Mouse (Mus musculus): ENCODE measurements around the gene Cnr1. TPM values are rescaled to one million over a fixed set of nuclear protein-coding genes. Genes with fewer than 3 reads are reported as not detected.

Gene Cnr1
- total and polyA plus RNA-seq, 2 experiments from 2014 or later: 33.1 to 123 TPM

DNA sequence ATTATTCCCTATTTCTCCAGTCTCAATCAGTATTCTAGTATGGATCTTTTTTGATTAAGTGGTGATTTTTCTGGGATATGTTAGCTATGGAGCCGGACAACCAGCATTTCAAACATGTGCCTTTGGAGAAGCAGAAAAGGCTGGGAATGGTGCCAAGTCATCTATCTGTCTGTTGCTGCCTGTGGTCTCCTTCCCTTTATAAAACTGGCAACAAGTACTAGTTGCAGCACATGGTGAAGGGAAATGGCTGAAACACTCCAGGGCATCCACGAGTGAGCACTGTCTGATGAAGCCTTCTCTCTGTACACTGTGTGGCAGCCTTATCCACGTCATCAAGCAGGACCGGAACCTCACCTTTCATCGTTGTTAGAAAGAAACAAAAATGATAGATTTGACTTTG is 8.7 kb upstream of the Cnr1 start:
- Histone ChIP-seq H3K36me3 (ENCODE audit: insufficient read depth, low read length) (no peaks in the 10 kb centered on the region), H3K9ac (replicated peaks; ENCODE audit: low read length, poor library complexity, severe bottlenecking) (no peak overlapping the region), H3K27ac (ENCODE audit: low read depth, low read length) (no peak overlapping the region), H3K4me3 (ENCODE audit: low read depth, low read length) (no peak overlapping the region), H3K27me3 (ENCODE audit: insufficient read depth, low read length) (no peaks in the 10 kb centered on the region), H3K9me3 (ENCODE audit: low read length) (no peaks in the 10 kb centered on the region), H3K4me1 (ENCODE audit: insufficient read depth, low read length) (no peaks in the 10 kb centered on the region), H3K4me2 (ENCODE audit: low read depth, low read length, poor library complexity, severe bottlenecking) (no peak overlapping the region)
- DNase-seq (ENCODE audit: low spot score) (peak; percentile 58), ATAC-seq (ENCODE audit: low FRiP score) (no peak)
- no peak for TF ChIP-seq CTCF (IDR thresholded peaks at IDR 0.05)
- WGBS: 71% methylated on average over 5 of the region's 5 CpGs

DNA sequence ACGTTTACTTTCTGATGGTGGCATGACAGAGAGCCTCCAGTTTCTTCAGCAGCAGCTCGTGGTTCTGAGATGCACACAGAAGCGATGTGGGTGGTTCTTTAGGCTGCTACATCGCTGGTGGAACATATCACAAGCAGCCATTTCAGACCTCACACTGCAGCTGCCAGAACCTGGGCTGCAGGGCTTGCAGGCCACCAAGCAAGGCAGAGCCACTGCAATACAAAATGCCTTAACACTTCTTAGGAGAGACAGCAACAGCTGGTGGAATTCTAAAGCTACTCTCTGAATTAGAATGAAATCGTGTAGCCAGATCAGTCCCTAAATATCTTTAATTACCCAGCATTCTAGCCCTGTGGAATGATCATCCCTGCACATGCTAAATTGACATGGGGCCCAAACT is 3.6 kb upstream of the Cnr1 start:
- H3K9ac ChIP-seq (replicated peaks; ENCODE audit: low read length, poor library complexity, severe bottlenecking): no peak overlapping the region
- no peak for ATAC-seq (ENCODE audit: low FRiP score)
- no peaks in the 10 kb centered on the region for H3K9me3 ChIP-seq (ENCODE audit: low read length)
- no peaks in the 10 kb centered on the region for H3K36me3 ChIP-seq (ENCODE audit: insufficient read depth, low read length)
- 54% methylated on average over 5 of the region's 5 CpGs for WGBS
- no peak overlapping the region for H3K27ac ChIP-seq (ENCODE audit: low read depth, low read length)
- TF ChIP-seq CTCF (IDR thresholded peaks at IDR 0.05): no peak
- no peaks in the 10 kb centered on the region for H3K4me1 ChIP-seq (ENCODE audit: insufficient read depth, low read length)
- no peak overlapping the region for H3K4me2 ChIP-seq (ENCODE audit: low read depth, low read length, poor library complexity, severe bottlenecking)
- H3K27me3 ChIP-seq (ENCODE audit: insufficient read depth, low read length): no peaks in the 10 kb centered on the region
- no peak overlapping the region for H3K4me3 ChIP-seq (ENCODE audit: low read depth, low read length)
- no peak for DNase-seq (ENCODE audit: low spot score)

DNA sequence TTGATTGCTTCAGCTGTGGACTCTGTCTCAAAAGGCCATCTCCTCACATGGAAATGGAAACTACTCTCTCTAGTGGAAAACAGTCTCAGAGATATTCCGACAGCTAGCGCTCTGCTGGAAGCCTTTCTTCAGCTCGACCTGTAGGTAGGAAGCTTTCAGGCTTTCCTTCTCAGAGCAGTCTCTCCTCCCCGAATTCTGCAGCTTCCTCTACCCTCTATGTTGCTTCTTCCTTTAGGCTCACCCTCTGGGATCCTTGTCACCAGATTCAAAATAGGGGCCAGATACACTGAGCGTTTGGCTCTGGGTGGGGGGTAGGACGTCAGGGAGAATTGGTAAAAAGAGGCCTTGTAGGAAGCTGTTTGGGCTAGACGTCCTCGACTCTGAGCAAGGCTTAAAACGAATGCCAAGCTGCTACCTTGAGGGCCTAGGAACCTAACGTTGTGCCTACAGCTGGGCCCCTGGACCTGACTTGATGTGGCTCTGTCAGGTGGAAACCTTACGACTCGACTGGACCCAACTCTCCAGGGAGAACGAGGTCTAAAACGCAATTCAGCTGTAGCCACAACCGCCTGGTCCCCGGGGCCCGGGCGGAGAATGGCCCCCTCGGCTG is 1.1 kb upstream of the Cnr1 start:
- peak; percentile 60 for DNase-seq (ENCODE audit: low spot score)

DNA sequence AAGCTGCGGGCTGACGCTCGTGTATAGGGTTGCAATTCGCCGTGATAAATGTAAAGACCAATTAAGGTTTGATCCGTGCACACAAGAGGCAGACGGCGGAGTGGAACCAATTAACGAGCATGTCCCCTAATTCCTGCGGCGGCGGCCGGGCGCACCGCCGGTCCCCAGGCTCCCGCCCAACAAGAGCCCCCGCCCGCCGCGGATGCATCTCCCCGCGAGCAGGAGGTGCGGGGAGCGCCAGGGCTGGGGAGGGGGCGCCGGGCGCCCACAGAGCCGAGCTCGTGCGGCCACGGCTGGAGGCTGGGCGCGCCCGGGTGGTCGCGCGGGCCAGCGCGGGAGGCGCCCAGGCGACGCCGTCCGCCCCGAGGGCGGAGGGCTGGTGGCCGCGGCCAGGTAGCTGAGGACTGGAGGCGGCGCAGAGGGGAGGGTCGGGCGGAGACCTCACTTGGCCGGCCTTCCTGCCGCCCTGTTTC is 596 bp upstream of the Cnr1 start:
- Histone ChIP-seq H3K9ac (replicated peaks; ENCODE audit: low read length, poor library complexity, severe bottlenecking) (peak overlapping the region; percentile 75), H3K4me3 (ENCODE audit: low read depth, low read length) (peak overlapping the region; percentile 70), H3K36me3 (ENCODE audit: insufficient read depth, low read length) (no peaks in the 10 kb centered on the region), H3K4me1 (ENCODE audit: insufficient read depth, low read length) (no peaks in the 10 kb centered on the region), H3K9me3 (ENCODE audit: low read length) (no peaks in the 10 kb centered on the region), H3K4me2 (ENCODE audit: low read depth, low read length, poor library complexity, severe bottlenecking) (peak overlapping the region; percentile 76), H3K27ac (ENCODE audit: low read depth, low read length) (peak overlapping the region; percentile 90), H3K27me3 (ENCODE audit: insufficient read depth, low read length) (no peaks in the 10 kb centered on the region)
- ATAC-seq (ENCODE audit: low FRiP score): peak; percentile 75
- DNase-seq (ENCODE audit: low spot score): peak; percentile 44
- WGBS: under 1% methylated on average over 50 of the region's 55 CpGs
- no peak for TF ChIP-seq CTCF (IDR thresholded peaks at IDR 0.05)

More for the DNA sequence above, 1.1 kb upstream of the Cnr1 start:
- Histone ChIP-seq H3K4me1 (ENCODE audit: insufficient read depth, low read length) (no peaks in the 10 kb centered on the region), H3K27me3 (ENCODE audit: insufficient read depth, low read length) (no peaks in the 10 kb centered on the region), H3K36me3 (ENCODE audit: insufficient read depth, low read length) (no peaks in the 10 kb centered on the region), H3K4me3 (ENCODE audit: low read depth, low read length) (peak overlapping the region; percentile 70), H3K9ac (replicated peaks; ENCODE audit: low read length, poor library complexity, severe bottlenecking) (peak overlapping the region; percentile 75), H3K27ac (ENCODE audit: low read depth, low read length) (peak overlapping the region; percentile 90), H3K4me2 (ENCODE audit: low read depth, low read length, poor library complexity, severe bottlenecking) (peak overlapping the region; percentile 76), H3K9me3 (ENCODE audit: low read length) (no peaks in the 10 kb centered on the region)
- WGBS: 4% methylated on average over 19 of the region's 19 CpGs
- ATAC-seq (ENCODE audit: low FRiP score): peak; percentile 22; the same call in 1 of the 2 replicates
- TF ChIP-seq CTCF (IDR thresholded peaks at IDR 0.05): peak; percentile 34; the same call in 1 of the 2 replicates

DNA sequence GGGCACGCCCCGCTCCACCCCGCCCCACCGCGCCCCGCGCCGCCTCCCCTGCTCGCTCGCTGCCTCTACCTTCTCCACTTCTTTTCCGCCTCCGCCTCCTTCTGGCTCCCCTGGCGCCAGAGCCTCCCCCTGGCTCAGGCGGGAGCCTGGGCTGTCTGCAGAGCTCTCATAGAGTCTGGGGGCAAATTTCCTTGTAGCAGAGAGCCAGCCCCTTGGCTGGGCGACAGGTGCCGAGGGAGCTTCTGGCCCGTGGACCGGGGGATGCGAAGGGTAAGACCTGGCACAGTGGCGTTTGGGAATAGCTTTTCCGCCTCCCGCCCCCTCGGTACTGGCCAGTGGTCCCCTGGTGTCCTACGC is 474 bp downstream of the Cnr1 start:
- WGBS: under 1% methylated on average over 14 of the region's 24 CpGs
- DNase-seq (ENCODE audit: low spot score) (peak; percentile 53), ATAC-seq (ENCODE audit: low FRiP score) (peak; percentile 67)
- Histone ChIP-seq H3K4me2 (ENCODE audit: low read depth, low read length, poor library complexity, severe bottlenecking) (peak overlapping the region; percentile 76), H3K9ac (replicated peaks; ENCODE audit: low read length, poor library complexity, severe bottlenecking) (peak overlapping the region; percentile 75), H3K9me3 (ENCODE audit: low read length) (no peaks in the 10 kb centered on the region), H3K27me3 (ENCODE audit: insufficient read depth, low read length) (no peaks in the 10 kb centered on the region), H3K4me3 (ENCODE audit: low read depth, low read length) (peak overlapping the region; percentile 70), H3K4me1 (ENCODE audit: insufficient read depth, low read length) (no peaks in the 10 kb centered on the region), H3K36me3 (ENCODE audit: insufficient read depth, low read length) (no peaks in the 10 kb centered on the region), H3K27ac (ENCODE audit: low read depth, low read length) (peak overlapping the region; percentile 90)
- no peak; the same call in 1 of the 2 replicates for TF ChIP-seq CTCF (IDR thresholded peaks at IDR 0.05)

DNA sequence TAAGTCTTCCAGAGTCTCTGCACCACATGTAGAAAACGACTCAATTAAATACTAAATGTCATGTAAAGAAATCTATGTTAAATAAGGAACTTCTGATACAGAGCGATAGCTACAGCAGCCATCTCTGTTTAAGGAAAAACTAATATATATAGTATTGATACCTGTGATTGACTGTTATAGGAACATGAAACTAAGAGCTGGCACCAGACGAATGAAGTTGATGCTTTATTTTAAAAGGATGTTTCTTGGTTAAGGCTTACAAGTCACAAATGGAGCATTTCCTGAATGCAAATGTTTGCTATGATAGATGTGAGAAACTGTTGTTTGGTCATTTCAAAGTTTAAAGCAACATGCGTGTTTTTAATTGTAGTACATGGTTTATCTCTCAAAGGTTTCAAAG is 1.1 kb downstream of the Cnr1 start:
- peak overlapping the region; percentile 90; the same call in 1 of the 2 replicates for H3K27ac ChIP-seq (ENCODE audit: low read depth, low read length)
- 38% methylated on average over 4 of the region's 4 CpGs for WGBS

More for the DNA sequence above, 1.1 kb downstream of the Cnr1 start:
- peak overlapping the region; percentile 75; the same call in 1 of the 2 replicates for H3K9ac ChIP-seq (replicated peaks; ENCODE audit: low read length, poor library complexity, severe bottlenecking)
- no peaks in the 10 kb centered on the region for H3K27me3 ChIP-seq (ENCODE audit: insufficient read depth, low read length)
- peak overlapping the region; percentile 70 for H3K4me3 ChIP-seq (ENCODE audit: low read depth, low read length)
- H3K4me1 ChIP-seq (ENCODE audit: insufficient read depth, low read length): no peaks in the 10 kb centered on the region
- DNase-seq (ENCODE audit: low spot score): no peak
- H3K36me3 ChIP-seq (ENCODE audit: insufficient read depth, low read length): no peaks in the 10 kb centered on the region
- ATAC-seq (ENCODE audit: low FRiP score): no peak
- H3K9me3 ChIP-seq (ENCODE audit: low read length): no peaks in the 10 kb centered on the region
- no peak for TF ChIP-seq CTCF (IDR thresholded peaks at IDR 0.05)
- H3K4me2 ChIP-seq (ENCODE audit: low read depth, low read length, poor library complexity, severe bottlenecking): peak overlapping the region; percentile 76

All from midbrain, postnatal 0 days (tissue).